11 mouse cellular contexts compared by ENCODE assay signal in the genomic region with DNA sequence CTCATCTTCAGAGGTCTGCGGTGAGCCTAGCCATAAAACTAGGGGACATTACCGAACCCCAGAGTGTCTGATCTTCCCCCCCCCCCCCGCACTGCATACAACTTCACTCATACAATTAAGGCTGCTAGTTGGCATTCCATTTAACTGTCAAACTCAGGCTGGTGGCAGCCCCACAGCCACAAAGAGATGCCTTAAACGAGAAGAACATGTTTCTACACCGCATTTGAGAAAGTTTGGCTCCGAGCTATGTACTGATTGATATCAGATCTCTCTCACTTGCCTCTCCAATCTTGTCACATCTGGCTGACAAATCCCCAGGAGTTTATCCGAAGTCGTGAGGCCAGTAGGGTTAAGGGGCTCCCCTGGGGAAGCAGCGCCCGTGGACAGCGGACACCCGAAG. TPM values are rescaled to one million over a fixed set of nuclear protein-coding genes. Genes with fewer than 3 reads are reported as not detected.
DNase-seq lines count a peak whose midpoint lies in the region; ATAC-seq and TF ChIP-seq lines count a peak whose summit lies in the region.
"Had no signal": no experiment of that assay in that cellular context is flagged by ENCODE, and none has a peak within 500 bp of the region (broad histone marks: within the 10 kb centered on the region; RNA-seq: fewer than 3 reads in every experiment).

No protein-coding gene starts in this region.

- no peak for DNase-seq in heart, postnatal 36 days
- DNase-seq in ES-E14 (ENCODE audit: low read depth, low spot score), result no peak
- no peak for DNase-seq in forebrain, postnatal 0 days
- no peak for DNase-seq in cerebellum, postnatal 14 days
- no peak for DNase-seq in left cerebral cortex, postnatal 25 days (ENCODE audit: low spot score in 2 of 2)
- DNase-seq in urinary bladder, postnatal 14 days (ENCODE audit: low spot score), result no peak
- DNase-seq: cerebellum, adult 9-11 months; gastrocnemius, postnatal 10 days had no signal

- H3K27me3 ChIP-seq in heart, embryonic 13.5 days (replicated peaks), result peaks cover 90% of the 10 kb centered on the region
- peaks cover 60% of the 10 kb centered on the region for H3K27me3 ChIP-seq in forebrain, postnatal 0 days (ENCODE audit: insufficient read depth, low read length)
- peaks cover 80% of the 10 kb centered on the region for H3K27me3 ChIP-seq in liver, embryonic 12.5 days (replicated peaks)

- peak overlapping the region; percentile 93 for H3K4me2 ChIP-seq in heart, embryonic 13.5 days
- peak overlapping the region; percentile 70; the same call in 1 of the 2 replicates for H3K4me2 ChIP-seq in forebrain, postnatal 0 days (ENCODE audit: low read depth)
- H3K4me2 ChIP-seq in liver, embryonic 12.5 days, result no peak overlapping the region

- TF ChIP-seq CTCF in forebrain, postnatal 0 days (IDR thresholded peaks at IDR 0.05; ENCODE audit: low read depth), result no peak

- H3K27ac ChIP-seq in heart, embryonic 13.5 days (replicated peaks), result 0 out of 2 replicates have a peak overlapping the region, but pooled peaks have one; percentile 8
- H3K27ac ChIP-seq in ES-E14 (ENCODE audit: insufficient read depth, low read depth, low read length, poor library complexity, severe bottlenecking), result no peak overlapping the region
- no peak overlapping the region for H3K27ac ChIP-seq in forebrain, postnatal 0 days (ENCODE audit: low read depth, low read length)
- H3K27ac ChIP-seq in liver, embryonic 12.5 days, result no peak overlapping the region

- peaks cover 15% of the 10 kb centered on the region for H3K4me1 ChIP-seq in heart, embryonic 13.5 days
- H3K4me1 ChIP-seq in ES-E14 (ENCODE audit: control insufficient read depth in 2 of 2, insufficient read depth in 2 of 2, low read length in 2 of 2, poor library complexity in 1 of 2), result peaks cover 0 to 2% of the 10 kb centered on the region in 2 experiments; a peak in 1 of 4 replicates
- H3K4me1 ChIP-seq in forebrain, postnatal 0 days (ENCODE audit: insufficient read depth), result 0 out of 2 replicates have a peak, but pooled peaks cover 2% of the 10 kb centered on the region
- H3K4me1 ChIP-seq in liver, embryonic 12.5 days, result peaks cover 9% of the 10 kb centered on the region; the same call in 1 of the 2 replicates

- H3K36me3 ChIP-seq in heart, embryonic 13.5 days, result no peaks in the 10 kb centered on the region
- no peaks in the 10 kb centered on the region; the same call in 1 of the 2 replicates for H3K36me3 ChIP-seq in ES-E14 (ENCODE audit: control insufficient read depth, insufficient read depth, low read length, poor library complexity, severe bottlenecking)
- no peaks in the 10 kb centered on the region for H3K36me3 ChIP-seq in forebrain, postnatal 0 days (ENCODE audit: insufficient read depth)
- no peaks in the 10 kb centered on the region for H3K36me3 ChIP-seq in liver, embryonic 12.5 days

- WGBS in heart, embryonic 13.5 days, result 7% methylated on average over 12 of the region's 12 CpGs
- 8% methylated on average over 12 of the region's 12 CpGs for WGBS in forebrain, postnatal 0 days
- WGBS in liver, embryonic 12.5 days (ENCODE audit: insufficient replicate concordance), result 4% methylated on average over 12 of the region's 12 CpGs

- H3K4me3 ChIP-seq in heart, embryonic 13.5 days, result peak overlapping the region; percentile 54
- peak overlapping the region; percentile 38 to 66; a peak in 2 of 4 replicates for H3K4me3 ChIP-seq in ES-E14 (ENCODE audit: insufficient read depth in 1 of 2, low read depth in 1 of 2, low read length in 2 of 2, poor library complexity in 1 of 2, severe bottlenecking in 1 of 2)
- no peak overlapping the region for H3K4me3 ChIP-seq in forebrain, postnatal 0 days (ENCODE audit: low read depth, low read length)
- H3K4me3 ChIP-seq in liver, embryonic 12.5 days, result peak overlapping the region; percentile 54; the same call in 1 of the 2 replicates

- in situ Hi-C loops in ES-E14 (cut with MboI; ENCODE audit: low sequenced_read_pairs in 2 of 2, unreplicated experiment in 2 of 2), result no loop called here

- no peak for ATAC-seq in heart, embryonic 13.5 days (ENCODE audit: extremely low read depth, insufficient number of reproducible peaks, low FRiP score, low TSS enrichment)
- no peak for ATAC-seq in forebrain, postnatal 0 days
- no peak for ATAC-seq in liver, embryonic 12.5 days

- no peaks in the 10 kb centered on the region for H3K9me3 ChIP-seq in heart, embryonic 13.5 days
- no peaks in the 10 kb centered on the region for H3K9me3 ChIP-seq in ES-E14 (ENCODE audit: control insufficient read depth, insufficient read depth, low read depth, low read length)
- H3K9me3 ChIP-seq in forebrain, postnatal 0 days (ENCODE audit: low read length), result no peaks in the 10 kb centered on the region
- H3K9me3 ChIP-seq in liver, embryonic 12.5 days (replicated peaks), result no peaks in the 10 kb centered on the region

- intact Hi-C loops in heart, postnatal 36 days (cut with DNase I), result no loop called here
- intact Hi-C loops in left cerebral cortex, postnatal 25 days (cut with DNase I), result no loop called here

- peak overlapping the region; percentile 71 for H3K9ac ChIP-seq in heart, embryonic 13.5 days
- H3K9ac ChIP-seq in ES-E14 (ENCODE audit: insufficient read depth, low read depth, low read length, poor library complexity, severe bottlenecking), result no peak overlapping the region
- no peak overlapping the region for H3K9ac ChIP-seq in forebrain, postnatal 0 days
- H3K9ac ChIP-seq in liver, embryonic 12.5 days, result no peak overlapping the region

TF ChIP-seq in ES-E14, 5 proteins besides CTCF, POLR2A, EP300 and RAD21:
- TF ChIP-seq HCFC1 (IDR thresholded peaks at IDR 0.05; ENCODE audit: borderline replicate concordance, insufficient read depth, low read length), result no peak
- TF ChIP-seq ZNF384 (IDR thresholded peaks at IDR 0.05; ENCODE audit: low read depth, low read length), result no peak
- no peak for TF ChIP-seq CHD2 (IDR thresholded peaks at IDR 0.05; ENCODE audit: low read depth, low read length)
- TF ChIP-seq ZC3H11A (IDR thresholded peaks at IDR 0.05; ENCODE audit: borderline replicate concordance, low read depth, low read length), result no peak
- no peak for TF ChIP-seq MAFK (IDR thresholded peaks at IDR 0.05; ENCODE audit: insufficient read depth, low read depth, low read length)

RNA-seq across cellular contexts. Expression of a gene that starts 1.0 kb away (rescaled TPM):
- 4.8 and 6.3 TPM in 2 replicates for polyA plus RNA-seq in heart, embryonic 13.5 days (2015; fragmentation: Nextera tagmentation; extraction: Ambion mirVana)
- total RNA-seq in heart, postnatal 36 days (2021), result 1 to 10 TPM; 1.5 to 1.9 TPM
- total RNA-seq in ES-E14 (2012; rRNA removed), result 0.16 and 0.27 TPM in 2 replicates
- not detected in 2 replicates for total RNA-seq in forebrain, postnatal 0 days (2014; rRNA removed)
- not detected in 2 replicates for polyA plus RNA-seq in forebrain, postnatal 0 days (2015; fragmentation: Nextera tagmentation; extraction: Ambion mirVana)
- polyA plus RNA-seq in liver, embryonic 12.5 days (2016; fragmentation: Nextera tagmentation; extraction: Ambion mirVana), result 1.8 and 1.9 TPM in 2 replicates
- total RNA-seq in left cerebral cortex, postnatal 25 days (2021), result not detected
- total RNA-seq: gastrocnemius, postnatal 10 days; left cerebral cortex, adult 18-20 months had no signal

RNA-seq across cellular contexts. Expression of a gene that starts 56.8 kb away (rescaled TPM):
- polyA plus RNA-seq in heart, embryonic 13.5 days (2015; fragmentation: Nextera tagmentation; extraction: Ambion mirVana), result 10.0 TPM in 2 replicates
- total RNA-seq in heart, postnatal 36 days (2021), result 1 to 10 TPM; 6.7 to 9.0 TPM
- total RNA-seq in ES-E14 (2012; rRNA removed), result 3.1 and 3.7 TPM in 2 replicates
- 158 and 191 TPM in 2 replicates for total RNA-seq in forebrain, postnatal 0 days (2014; rRNA removed)
- 50.2 and 62.5 TPM in 2 replicates for polyA plus RNA-seq in forebrain, postnatal 0 days (2015; fragmentation: Nextera tagmentation; extraction: Ambion mirVana)
- 2.0 and 2.5 TPM in 2 replicates for polyA plus RNA-seq in liver, embryonic 12.5 days (2016; fragmentation: Nextera tagmentation; extraction: Ambion mirVana)
- total RNA-seq in left cerebral cortex, postnatal 25 days (2021), result 10 to 100 TPM; 71.9 to 73.0 TPM

Comparison
In these comparisons a context has a peak if more than half of its experiments do, and no peak if none do; other contexts are left out.
1. RNA of a gene that starts 56.8 kb away (total RNA-seq): 158 to 191 TPM in forebrain, postnatal 0 days and 71.9 to 73.0 TPM in left cerebral cortex, postnatal 25 days; 6.7 to 9.0 TPM in heart, postnatal 36 days and 3.1 to 3.7 TPM in ES-E14; every median in the first group is over 4 times any median in the second.